In the genomic region with DNA sequence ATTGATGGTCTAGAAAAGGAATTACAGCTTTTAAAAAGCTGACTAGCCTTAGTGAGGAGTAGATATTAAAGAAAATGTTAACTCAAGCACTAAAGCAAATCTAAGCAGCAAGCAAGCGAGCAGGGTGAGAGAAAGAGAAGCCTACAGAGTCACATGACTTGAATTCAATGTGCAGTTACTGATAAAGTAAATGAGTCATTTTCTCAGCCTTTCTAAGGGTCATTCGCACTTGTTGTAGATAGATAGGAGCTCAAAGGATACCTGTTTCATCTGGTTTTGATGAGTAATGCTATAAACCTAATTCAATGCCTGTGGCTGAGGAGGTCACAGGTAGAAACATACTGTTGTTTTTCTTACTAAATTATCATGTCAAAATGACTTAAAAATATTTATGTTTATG, we compare ENCODE assay signal across 23 mouse cellular contexts.
"Had no signal": no experiment of that assay in that cellular context is flagged by ENCODE, and none has a peak within 500 bp of the region (broad histone marks: within the 10 kb centered on the region; RNA-seq: fewer than 3 reads in every experiment).

No protein-coding gene starts in this region.

- H3K27ac ChIP-seq: gastrocnemius, adult 2 months; heart, embryonic 10.5 days; heart, embryonic 13.5 days; heart, embryonic 15.5 days; hindbrain, embryonic 13.5 days; hindbrain, embryonic 15.5 days; hindbrain, postnatal 0 days; layer of hippocampus, adult 2 months; limb, embryonic 10.5 days; limb, embryonic 12.5 days; liver, embryonic 13.5 days had no signal

- ATAC-seq: hindbrain, postnatal 0 days had no signal

- H3K9me3 ChIP-seq: heart, embryonic 10.5 days; heart, embryonic 13.5 days; heart, embryonic 15.5 days; hindbrain, embryonic 13.5 days; hindbrain, embryonic 15.5 days; limb, embryonic 10.5 days; limb, embryonic 12.5 days; liver, embryonic 13.5 days had no signal

- H3K9ac ChIP-seq: heart, embryonic 13.5 days; heart, embryonic 15.5 days; hindbrain, embryonic 13.5 days; hindbrain, embryonic 15.5 days; limb, embryonic 12.5 days; liver, embryonic 13.5 days had no signal

- H3K4me3 ChIP-seq: gastrocnemius, adult 2 months; heart, embryonic 10.5 days; heart, embryonic 13.5 days; heart, embryonic 15.5 days; hindbrain, embryonic 13.5 days; hindbrain, embryonic 15.5 days; layer of hippocampus, adult 2 months; limb, embryonic 10.5 days; limb, embryonic 12.5 days; liver, embryonic 13.5 days had no signal

- H3K4me1 ChIP-seq: heart, embryonic 10.5 days; heart, embryonic 13.5 days; heart, embryonic 15.5 days; hindbrain, embryonic 13.5 days; hindbrain, embryonic 15.5 days; limb, embryonic 10.5 days; limb, embryonic 12.5 days; liver, embryonic 13.5 days had no signal

- DNase-seq: gastrocnemius, adult 2 months; gastrocnemius, postnatal 10 days; gastrocnemius, postnatal 25 days; heart, adult 18-20 months; heart, postnatal 14 days; heart, postnatal 36 days; kidney, adult 18-20 months; kidney, adult 8-10 months; kidney, postnatal 10 days; kidney, postnatal 25 days; kidney, postnatal 4 days; liver; liver, embryonic 13.5 days had no signal

- H3K4me2 ChIP-seq: heart, embryonic 13.5 days; heart, embryonic 15.5 days; hindbrain, embryonic 13.5 days; hindbrain, embryonic 15.5 days; limb, embryonic 12.5 days; liver, embryonic 11.5 days; liver, embryonic 13.5 days had no signal

- H3K36me3 ChIP-seq: heart, embryonic 10.5 days; heart, embryonic 13.5 days; heart, embryonic 15.5 days; hindbrain, embryonic 13.5 days; hindbrain, embryonic 15.5 days; limb, embryonic 10.5 days; limb, embryonic 12.5 days; liver, embryonic 13.5 days had no signal

- H3K27me3 ChIP-seq: heart, embryonic 13.5 days; heart, embryonic 15.5 days; hindbrain, embryonic 13.5 days; hindbrain, embryonic 15.5 days; limb, embryonic 12.5 days; liver, embryonic 13.5 days had no signal
